Mouse (Mus musculus): ENCODE results near the gene Pla2g4d. TPM values are rescaled to one million over a fixed set of nuclear protein-coding genes. Genes with fewer than 3 reads are reported as not detected.

Gene Pla2g4d
- polyA plus RNA-seq, 1 experiment from 2014 or later = 0.07 TPM

GRCm38 (mm10) chr2:120235381-120235780, 53.6 kb downstream of the Pla2g4d start:
- no peaks in the 10 kb centered on the region for H3K9me3 ChIP-seq (replicated peaks; ENCODE audit: low read length)
- H3K9ac ChIP-seq (ENCODE audit: low read depth, low read length) = no peak overlapping the region
- ATAC-seq (replicated peaks; ENCODE audit: low FRiP score, low read depth) (no peak), DNase-seq (ENCODE audit: low spot score) (no peak)
- no peak overlapping the region for H3K4me2 ChIP-seq (ENCODE audit: low read length)
- 50% methylated on average over 3 of the region's 3 CpGs for WGBS
- H3K4me1 ChIP-seq (replicated peaks; ENCODE audit: insufficient read depth, low read length) = no peaks in the 10 kb centered on the region
- no peak overlapping the region for H3K4me3 ChIP-seq (replicated peaks; ENCODE audit: low read depth, low read length)
- no peak for TF ChIP-seq CTCF (IDR thresholded peaks at IDR 0.05; ENCODE audit: low read depth)
- H3K27ac ChIP-seq = no peak overlapping the region
- H3K36me3 ChIP-seq (ENCODE audit: insufficient read depth, low read length) = no peaks in the 10 kb centered on the region
- no peaks in the 10 kb centered on the region for H3K27me3 ChIP-seq (ENCODE audit: insufficient read depth, low read length)

GRCm38 (mm10) chr2:120231642-120232041, 57.4 kb downstream of the Pla2g4d start:
- WGBS = 53% methylated on average over 3 of the region's 3 CpGs
- no peak overlapping the region for H3K9ac ChIP-seq (ENCODE audit: low read depth, low read length)
- no peaks in the 10 kb centered on the region for H3K36me3 ChIP-seq (ENCODE audit: insufficient read depth, low read length)
- no peaks in the 10 kb centered on the region for H3K9me3 ChIP-seq (replicated peaks; ENCODE audit: low read length)
- H3K4me1 ChIP-seq (replicated peaks; ENCODE audit: insufficient read depth, low read length) = no peaks in the 10 kb centered on the region
- H3K27ac ChIP-seq = no peak overlapping the region
- ATAC-seq (replicated peaks; ENCODE audit: low FRiP score, low read depth) = no peak
- no peak overlapping the region for H3K4me3 ChIP-seq (replicated peaks; ENCODE audit: low read depth, low read length)
- no peak for TF ChIP-seq CTCF (IDR thresholded peaks at IDR 0.05; ENCODE audit: low read depth)
- no peaks in the 10 kb centered on the region for H3K27me3 ChIP-seq (ENCODE audit: insufficient read depth, low read length)
- no peak for DNase-seq (ENCODE audit: low spot score)
- no peak overlapping the region for H3K4me2 ChIP-seq (ENCODE audit: low read length)

Other genes with a start within 250 kb of the Pla2g4d start
- gene Ehd4, start 134.6 kb downstream of the Pla2g4d start, polyA plus RNA-seq (2015; fragmentation: Nextera tagmentation; extraction: Ambion mirVana) = 67.6 and 79.3 TPM in 2 replicates
- not detected in 2 replicates for gene Pla2g4e, start 43.9 kb downstream of the Pla2g4d start, polyA plus RNA-seq (2015; fragmentation: Nextera tagmentation; extraction: Ambion mirVana)
- 0.07 TPM in 1 of 2 replicates, not detected in the other for gene Pla2g4f, start 25.0 kb upstream of the Pla2g4d start, polyA plus RNA-seq (2015; fragmentation: Nextera tagmentation; extraction: Ambion mirVana)
- gene Vps39, start 63.9 kb upstream of the Pla2g4d start, polyA plus RNA-seq (2015; fragmentation: Nextera tagmentation; extraction: Ambion mirVana) = 13.9 and 15.2 TPM in 2 replicates
- gene Ganc, start 114.7 kb upstream of the Pla2g4d start, polyA plus RNA-seq (2015; fragmentation: Nextera tagmentation; extraction: Ambion mirVana) = 13.5 and 13.7 TPM in 2 replicates
- 10.4 and 12.0 TPM in 2 replicates for gene Tmem87a, start 114.9 kb upstream of the Pla2g4d start, polyA plus RNA-seq (2015; fragmentation: Nextera tagmentation; extraction: Ambion mirVana)
- gene Capn3, start 166.8 kb upstream of the Pla2g4d start, polyA plus RNA-seq (2015; fragmentation: Nextera tagmentation; extraction: Ambion mirVana) = 1.6 and 2.0 TPM in 2 replicates

Data from kidney, postnatal 0 days (tissue).